Mouse (Mus musculus) ES-Bruce4 (cell line): ENCODE data around the gene Acot7.

ENCODE experiments used
- CTCF ChIP-seq: IDR thresholded peaks from one replicate; pipeline ENCODE4 v1.8.1; 2011; ENCODE audit warnings: low read depth, low read length
- EP300 ChIP-seq: IDR thresholded peaks from 2 replicates; pipeline ENCODE4 v1.6.1; 2011; ENCODE audit warnings: low read depth, low read length; ENCODE audit not compliant: insufficient read depth

GRCm38 (mm10) chr4:152267748-152268369 is 89.9 kb downstream of the Acot7 start:
- TF ChIP-seq CTCF (no peak), EP300 (no peak)
